Mouse (Mus musculus) myocyte (in vitro differentiated cells): Measurements from ENCODE around the gene Neurl2.

Experiments
- CEBPB ChIP-seq: IDR thresholded peaks from 2 replicates; pipeline ENCODE4 v1.6.1; 2011; ENCODE audit warnings: mild to moderate bottlenecking, moderate library complexity; ENCODE audit not compliant: poor library complexity, insufficient read depth, severe bottlenecking
- E2F4 ChIP-seq: IDR thresholded peaks from one replicate; pipeline ENCODE4 v1.6.1; 2011; ENCODE audit warnings: mild to moderate bottlenecking, control low read depth, moderate library complexity; ENCODE audit not compliant: insufficient read depth
- MAX ChIP-seq: IDR thresholded peaks from one replicate; pipeline ENCODE4 v1.6.1; 2011; ENCODE audit warnings: low read depth, mild to moderate bottlenecking, control low read depth
- MYOD1 ChIP-seq, 3 experiments: IDR thresholded peaks; one replicate each; pipeline ENCODE4 v1.6.1; 2011; ENCODE audit warnings: control low read depth in 2 of 3, low read depth in 2 of 3, mild to moderate bottlenecking in 2 of 3, moderate library complexity in 1 of 3; ENCODE audit not compliant: insufficient read length in 2 of 3, control insufficient read depth in 1 of 3
- MYOG ChIP-seq, 3 experiments: IDR thresholded peaks; one replicate each; pipeline ENCODE4 v1.6.1; 2011; ENCODE audit warnings: control low read depth in 2 of 3, low read depth in 2 of 3, mild to moderate bottlenecking in 2 of 3; ENCODE audit not compliant: insufficient read length in 2 of 3, control insufficient read depth in 1 of 3, insufficient read depth in 1 of 3
- POLR2A ChIP-seq: IDR thresholded peaks from one replicate; pipeline ENCODE4 v1.6.1; 2011; ENCODE audit warnings: low read depth, mild to moderate bottlenecking, control low read depth, moderate library complexity; ENCODE audit not compliant: insufficient read length
- POLR2AphosphoS2 ChIP-seq: IDR thresholded peaks from one replicate; pipeline ENCODE4 v1.6.1; 2011; ENCODE audit warnings: low read depth, control low read depth; ENCODE audit not compliant: insufficient read length
- REST ChIP-seq: IDR thresholded peaks from one replicate; pipeline ENCODE4 v1.6.1; 2011; ENCODE audit warnings: mild to moderate bottlenecking, control low read depth, moderate library complexity; ENCODE audit not compliant: insufficient read depth, insufficient read length
- SRF ChIP-seq: IDR thresholded peaks from one replicate; pipeline ENCODE4 v1.6.1; 2011; ENCODE audit warnings: low read depth; ENCODE audit not compliant: control insufficient read depth, insufficient read length
- TCF12 ChIP-seq: IDR thresholded peaks from one replicate; pipeline ENCODE4 v1.6.1; 2011; ENCODE audit warnings: mild to moderate bottlenecking, control low read depth; ENCODE audit not compliant: poor library complexity, insufficient read depth, severe bottlenecking
- TCF3 ChIP-seq: IDR thresholded peaks from one replicate; pipeline ENCODE4 v1.6.1; 2011; ENCODE audit warnings: low read depth, control low read depth; ENCODE audit not compliant: insufficient read length
- USF1 ChIP-seq: IDR thresholded peaks from one replicate; pipeline ENCODE4 v1.6.1; 2011; ENCODE audit warnings: low read depth, mild to moderate bottlenecking, control low read depth, moderate library complexity

DNA sequence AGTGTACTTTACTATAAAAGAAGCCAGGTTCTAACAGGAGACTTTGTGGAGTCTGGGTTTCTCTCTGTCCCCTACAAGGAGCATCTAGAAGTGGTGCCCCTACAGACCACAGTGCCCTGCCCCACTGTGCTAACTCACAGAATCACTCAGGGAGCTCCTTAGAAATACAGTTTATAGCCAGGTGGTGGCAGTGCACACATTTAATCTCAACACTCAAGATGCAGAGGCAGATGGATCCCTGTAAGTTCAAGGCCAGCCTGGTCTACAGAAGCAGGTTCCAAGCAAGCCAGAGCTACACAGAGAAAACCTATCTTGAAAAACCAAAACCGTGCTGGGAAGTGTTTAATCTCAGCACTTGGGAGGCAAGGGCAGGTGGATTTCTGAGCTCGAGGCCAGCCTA lies 39.5 kb downstream of the Neurl2 start:
- TF ChIP-seq POLR2A = no peak
- TF ChIP-seq SRF = no peak
- no peak for TF ChIP-seq MAX
- TF ChIP-seq POLR2AphosphoS2 = no peak
- TF ChIP-seq TCF12 = no peak
- TF ChIP-seq MYOG (IDR thresholded peaks at IDR 0.05; ENCODE audit: control insufficient read depth in 1 of 3, insufficient read depth in 1 of 3, insufficient read length in 2 of 3, low read depth in 2 of 3) = no peak
- TF ChIP-seq TCF3 = no peak
- no peak for TF ChIP-seq E2F4
- no peak for TF ChIP-seq CEBPB
- TF ChIP-seq USF1 = no peak
- TF ChIP-seq MYOD1 (IDR thresholded peaks at IDR 0.05; ENCODE audit: control insufficient read depth in 1 of 3, insufficient read length in 2 of 3, low read depth in 2 of 3) = no peak
- TF ChIP-seq REST = no peak
